Mouse (Mus musculus) myocyte (in vitro differentiated cells): ENCODE data around the gene Uqcr11.

Experiments used
- E2F4 ChIP-seq: IDR thresholded peaks from one replicate; pipeline ENCODE4 v1.6.1; 2011; ENCODE audit warnings: mild to moderate bottlenecking, control low read depth, moderate library complexity; ENCODE audit not compliant: insufficient read depth
- MAX ChIP-seq: IDR thresholded peaks from one replicate; pipeline ENCODE4 v1.6.1; 2011; ENCODE audit warnings: low read depth, mild to moderate bottlenecking, control low read depth
- MYOD1 ChIP-seq, 3 experiments: IDR thresholded peaks; one replicate each; pipeline ENCODE4 v1.6.1; 2011; ENCODE audit warnings: control low read depth in 2 of 3, low read depth in 2 of 3, mild to moderate bottlenecking in 2 of 3, moderate library complexity in 1 of 3; ENCODE audit not compliant: insufficient read length in 2 of 3, control insufficient read depth in 1 of 3
- MYOG ChIP-seq, 3 experiments: IDR thresholded peaks; one replicate each; pipeline ENCODE4 v1.6.1; 2011; ENCODE audit warnings: control low read depth in 2 of 3, low read depth in 2 of 3, mild to moderate bottlenecking in 2 of 3; ENCODE audit not compliant: insufficient read length in 2 of 3, control insufficient read depth in 1 of 3, insufficient read depth in 1 of 3
- POLR2A ChIP-seq: IDR thresholded peaks from one replicate; pipeline ENCODE4 v1.6.1; 2011; ENCODE audit warnings: low read depth, mild to moderate bottlenecking, control low read depth, moderate library complexity; ENCODE audit not compliant: insufficient read length
- POLR2AphosphoS2 ChIP-seq: IDR thresholded peaks from one replicate; pipeline ENCODE4 v1.6.1; 2011; ENCODE audit warnings: low read depth, control low read depth; ENCODE audit not compliant: insufficient read length
- REST ChIP-seq: IDR thresholded peaks from one replicate; pipeline ENCODE4 v1.6.1; 2011; ENCODE audit warnings: mild to moderate bottlenecking, control low read depth, moderate library complexity; ENCODE audit not compliant: insufficient read depth, insufficient read length
- TCF12 ChIP-seq: IDR thresholded peaks from one replicate; pipeline ENCODE4 v1.6.1; 2011; ENCODE audit warnings: mild to moderate bottlenecking, control low read depth; ENCODE audit not compliant: poor library complexity, insufficient read depth, severe bottlenecking
- TCF3 ChIP-seq: IDR thresholded peaks from one replicate; pipeline ENCODE4 v1.6.1; 2011; ENCODE audit warnings: low read depth, control low read depth; ENCODE audit not compliant: insufficient read length
- USF1 ChIP-seq: IDR thresholded peaks from one replicate; pipeline ENCODE4 v1.6.1; 2011; ENCODE audit warnings: low read depth, mild to moderate bottlenecking, control low read depth, moderate library complexity

DNA sequence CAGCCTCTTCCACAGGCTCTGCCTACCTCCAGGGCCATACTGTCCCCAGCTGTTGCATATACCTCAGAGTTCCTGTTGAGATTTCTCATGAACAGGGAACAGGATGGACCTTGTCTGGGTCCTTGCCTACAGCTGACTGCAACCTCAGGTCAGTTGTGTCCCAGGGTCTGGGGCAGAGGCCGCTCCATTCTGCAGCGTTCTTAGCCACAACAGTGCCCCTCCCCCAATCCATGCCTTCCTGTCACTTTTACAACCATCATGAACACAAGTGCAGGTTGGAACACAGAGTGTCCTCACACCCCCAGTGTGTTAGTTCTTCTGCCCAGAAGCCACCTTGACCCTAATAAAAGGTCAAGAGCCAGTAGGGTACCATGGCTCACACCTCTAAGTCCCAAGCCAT is 17.9 kb downstream of the Uqcr11 start:
- no peak for TF ChIP-seq MYOG (IDR thresholded peaks at IDR 0.05; ENCODE audit: control insufficient read depth in 1 of 3, insufficient read depth in 1 of 3, insufficient read length in 2 of 3, low read depth in 2 of 3)
- TF ChIP-seq TCF12: no peak
- no peak for TF ChIP-seq E2F4
- no peak for TF ChIP-seq POLR2A
- no peak for TF ChIP-seq MYOD1 (IDR thresholded peaks at IDR 0.05; ENCODE audit: control insufficient read depth in 1 of 3, insufficient read length in 2 of 3, low read depth in 2 of 3)
- TF ChIP-seq POLR2AphosphoS2: no peak
- TF ChIP-seq MAX: no peak
- no peak for TF ChIP-seq USF1
- no peak for TF ChIP-seq TCF3
- TF ChIP-seq REST: no peak
